Mouse (Mus musculus) heart, adult 2 months (tissue): Measurements from ENCODE around the gene Gabre.

Source experiments
- CTCF ChIP-seq: fragments of 200-600 bp; IDR thresholded peaks from 2 replicates; pipeline ENCODE4 v1.8.1; 2022; ENCODE audit warnings: antibody characterized with exemption, mild to moderate bottlenecking, moderate library complexity
- EP300 ChIP-seq: fragments of 200-500 bp; IDR thresholded peaks from 2 replicates; pipeline ENCODE4 v1.6.1; 2011; ENCODE audit warnings: low read depth, low read length, control low read depth; ENCODE audit not compliant: insufficient read depth
- POLR2A ChIP-seq: fragments of 200-500 bp; IDR thresholded peaks from 2 replicates; pipeline ENCODE4 v1.6.1; 2011; ENCODE audit warnings: mild to moderate bottlenecking, low read depth, low read length, control low read depth; ENCODE audit not compliant: insufficient read depth

DNA sequence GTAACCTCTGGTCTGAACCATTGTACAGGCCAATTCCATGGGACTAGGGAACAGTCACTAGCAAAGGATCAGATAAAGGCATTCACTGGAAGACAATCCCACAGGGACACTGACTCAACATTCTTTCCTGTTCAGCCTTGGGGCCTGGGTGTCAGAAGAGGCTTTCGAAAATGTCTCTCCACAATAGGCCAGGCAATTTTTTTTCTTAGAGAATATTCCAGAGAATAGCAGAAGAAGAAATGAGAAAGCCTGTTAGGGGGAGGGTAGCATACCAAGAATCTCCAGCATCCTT lies 715 bp upstream of the Gabre start:
- no peak for TF ChIP-seq CTCF
- TF ChIP-seq EP300, result no peak
- no peak for TF ChIP-seq POLR2A
